Mouse (Mus musculus) Patski (cell line): ENCODE data around the gene Tle6. TPM values are rescaled to one million over a fixed set of nuclear protein-coding genes. Genes with fewer than 3 reads are reported as not detected.

Experiments used
- ATAC-seq: fragments of 100-300 bp; one replicate; pipeline ENCODE4 v1.8.0; 2021
- CTCF ChIA-PET: fragments of 350-600 bp; sonication (Branson Sonifier 250); formaldehyde crosslinking; loops from one replicate; lab custom pipeline; 2022; ENCODE audit warnings: inconsistent platforms; lab: Charles Lee
- POLR2A ChIA-PET: fragments of 350-600 bp; sonication (Branson Sonifier 250); formaldehyde crosslinking; loops from one replicate; lab custom pipeline; 2022; ENCODE audit warnings: antibody characterized with exemption, inconsistent platforms; lab: Charles Lee
- DNase-seq: peaks from one replicate; pipeline ENCODE4 v3.0.0-alpha.2; 2011; ENCODE audit warnings: low read depth, low spot score
- H3K27me3 ChIP-seq: fragments of 371-371 bp; one replicate; pipeline ENCODE4 v1.5.1; 2021
- CTCF ChIP-seq: fragments of 100-300 bp; IDR thresholded peaks from one replicate; pipeline ENCODE4 v1.5.1; 2021
- in situ Hi-C: fragments of 300-500 bp; cut with MboI; formaldehyde crosslinking; loops from 3 replicates; pipeline ENCODE4 v1.11.1; 2018; ENCODE audit warnings: low pct_unique_long_range_greater_than_20kb, mixed read lengths
- polyA plus RNA-seq: library from polyadenylated mRNA; unstranded; gene quantifications from one replicate; pipeline ENCODE4 v1.2.3, GENCODE M21; 2021

Gene Tle6
- polyA plus RNA-seq, 1 experiment from 2014 or later, result 7.5 TPM

GRCm38 (mm10) chr10:81593223-81593622 is 7.7 kb downstream of the Tle6 start:
- no peak for TF ChIP-seq CTCF
- CTCF ChIA-PET, result no interaction called here
- in situ Hi-C loops, result no loop called here

GRCm38 (mm10) chr10:81592631-81593030 is 8.2 kb downstream of the Tle6 start:
- no peak for TF ChIP-seq CTCF
- POLR2A ChIA-PET, result no interaction called here
- no peaks in the 10 kb centered on the region for H3K27me3 ChIP-seq
- no peak for ATAC-seq
- CTCF ChIA-PET, result no interaction called here
- in situ Hi-C loops, result no loop called here
- DNase-seq, result no peak

More at GRCm38 (mm10) chr10:81593223-81593622, 7.7 kb downstream of the Tle6 start:
- no peaks in the 10 kb centered on the region for H3K27me3 ChIP-seq
- POLR2A ChIA-PET, result no interaction called here
- no peak for ATAC-seq
- DNase-seq, result no peak

- ATAC-seq (no peak), DNase-seq (no peak)
- no peaks in the 10 kb centered on the region for H3K27me3 ChIP-seq
- in situ Hi-C loops, result no loop called here
- TF ChIP-seq CTCF, result no peak
- POLR2A ChIA-PET, result no interaction called here
- CTCF ChIA-PET, result interaction anchor here (1.0 kb wide), 1 partner anchor 11 kb away, joined by 3 read pairs; no protein-coding TSS in a partner anchor
Observed at GRCm38 (mm10) chr10:81591846-81592245, 9.0 kb downstream of the Tle6 start.

GRCm38 (mm10) chr10:81588739-81589138 is 12.1 kb downstream of the Tle6 start:
- no peak for DNase-seq
- no peak for ATAC-seq
- ChIA-PET POLR2A (no interaction called here), CTCF (interaction anchor here (0.9 kb wide), 1 partner anchor 8 kb away, joined by 3 read pairs; no protein-coding TSS in a partner anchor)
- in situ Hi-C loops, result no loop called here
- TF ChIP-seq CTCF, result no peak
- H3K27me3 ChIP-seq, result no peaks in the 10 kb centered on the region

GRCm38 (mm10) chr10:81583347-81583746 is 17.5 kb downstream of the Tle6 start:
- CTCF ChIA-PET, result no interaction called here
- in situ Hi-C loops, result no loop called here
- no peak for ATAC-seq

GRCm38 (mm10) chr10:81580441-81581070 is 20.3 kb downstream of the Tle6 start:
- POLR2A ChIA-PET, result interaction anchor here (0.5 kb wide), 1 partner anchor 73 kb away, joined by 4 read pairs; no protein-coding TSS in a partner anchor
- H3K27me3 ChIP-seq, result no peaks in the 10 kb centered on the region
- in situ Hi-C loops, result no loop called here

More at GRCm38 (mm10) chr10:81583347-81583746, 17.5 kb downstream of the Tle6 start:
- no peak for TF ChIP-seq CTCF
- H3K27me3 ChIP-seq, result no peaks in the 10 kb centered on the region
- POLR2A ChIA-PET, result no interaction called here
- DNase-seq, result no peak

GRCm38 (mm10) chr10:81579967-81580366 is 20.9 kb downstream of the Tle6 start:
- POLR2A ChIA-PET, result no interaction called here
- H3K27me3 ChIP-seq, result no peaks in the 10 kb centered on the region
- no peak for TF ChIP-seq CTCF
- CTCF ChIA-PET, result interaction anchor here (0.8 to 1.1 kb wide), 2 partner anchors 9 to 11 kb away, joined by 3 read pairs; no protein-coding TSS in a partner anchor
- ATAC-seq (no peak), DNase-seq (no peak)
- in situ Hi-C loops, result no loop called here

More at GRCm38 (mm10) chr10:81580441-81581070, 20.3 kb downstream of the Tle6 start:
- DNase-seq (no peak), ATAC-seq (no peak)
- CTCF ChIA-PET, result interaction anchor here (0.8 to 1.1 kb wide), 2 partner anchors 9 to 11 kb away, joined by 3 read pairs; no protein-coding TSS in a partner anchor
- no peak for TF ChIP-seq CTCF

- POLR2A ChIA-PET, result interaction anchor here (0.6 to 1.3 kb wide), 2 partner anchors 24 to 197 kb away, joined by 4 read pairs; no protein-coding TSS in a partner anchor
- no peaks in the 10 kb centered on the region for H3K27me3 ChIP-seq
- TF ChIP-seq CTCF, result no peak
- ATAC-seq (no peak), DNase-seq (no peak)
- in situ Hi-C loops, result no loop called here
- CTCF ChIA-PET, result interaction anchor here (1.0 to 2.7 kb wide), 4 partner anchors 9 to 28 kb away, joined by 3 to 11 read pairs (median 4); no protein-coding TSS in a partner anchor
Observed at GRCm38 (mm10) chr10:81575695-81576094, 25.2 kb downstream of the Tle6 start.

GRCm38 (mm10) chr10:81575208-81575631 is 25.7 kb downstream of the Tle6 start:
- no peak for TF ChIP-seq CTCF
- no peaks in the 10 kb centered on the region for H3K27me3 ChIP-seq
- in situ Hi-C loops, result no loop called here
- DNase-seq (no peak), ATAC-seq (no peak)
- ChIA-PET CTCF (interaction anchor here (1.0 to 2.7 kb wide), 4 partner anchors 9 to 29 kb away, joined by 3 to 11 read pairs (median 4); no protein-coding TSS in a partner anchor), POLR2A (interaction anchor here (1.0 to 1.3 kb wide), 2 partner anchors 23 to 31 kb away, joined by 3 to 4 read pairs; no protein-coding TSS in a partner anchor)

GRCm38 (mm10) chr10:81574081-81575056 is 26.5 kb downstream of the Tle6 start, which contains the start of gene Tle2:
Gene Tle2, plus strand, starts transcription at chr10:81574561.
- no peak for TF ChIP-seq CTCF
- DNase-seq (no peak), ATAC-seq (no peak)
- POLR2A ChIA-PET, result interaction anchor here (0.7 to 1.3 kb wide), 3 partner anchors 22 to 30 kb away, joined by 3 to 4 read pairs (median 4); no protein-coding TSS in a partner anchor
- H3K27me3 ChIP-seq, result no peaks in the 10 kb centered on the region
- CTCF ChIA-PET, result interaction anchor here (0.8 to 2.7 kb wide), 7 partner anchors 9 to 56 kb away, joined by 3 to 11 read pairs (median 3); no protein-coding TSS in a partner anchor
- in situ Hi-C loops, result no loop called here
